Mouse (Mus musculus): ENCODE results near the gene Sec22a.

GRCm38 (mm10) chr16:35300156-35300555 is 63.6 kb downstream of the Sec22a start:
- TF ChIP-seq ZNF384 (IDR thresholded peaks at IDR 0.05; ENCODE audit: low read depth, low read length) (no peak), MAFK (IDR thresholded peaks at IDR 0.05; ENCODE audit: insufficient read depth, low read depth, low read length) (no peak), ZC3H11A (IDR thresholded peaks at IDR 0.05; ENCODE audit: borderline replicate concordance, low read depth, low read length) (no peak), CHD2 (IDR thresholded peaks at IDR 0.05; ENCODE audit: low read depth, low read length) (no peak)
